Mouse (Mus musculus): ENCODE measurements around the gene Mark1. TPM values are rescaled to one million over a fixed set of nuclear protein-coding genes. Genes with fewer than 3 reads are reported as not detected.

The Mark1 gene
- 1.5 and 1.8 TPM in 2 replicates for polyA plus RNA-seq (2015; fragmentation: Nextera tagmentation; extraction: Ambion mirVana)

- H3K4me3 ChIP-seq (replicated peaks; ENCODE audit: low read length): peak within 1 kb of the TSS; percentile 83
- no peaks in the 10 kb centered on the region for H3K27me3 ChIP-seq (ENCODE audit: control insufficient read depth, insufficient read depth, low read length)
- peak; percentile 70; the same call in 1 of the 2 replicates for ATAC-seq (ENCODE audit: insufficient read depth, low FRiP score)
- no peaks in the 10 kb centered on the region for H3K9me3 ChIP-seq (replicated peaks; ENCODE audit: control insufficient read depth, low read length)
- peak within 1 kb of the TSS; percentile 83 for H3K4me2 ChIP-seq (ENCODE audit: low read depth, low read length)
- peaks cover 7% of the 10 kb centered on the region for H3K4me1 ChIP-seq (ENCODE audit: control insufficient read depth, insufficient read depth, low read length)
- H3K9ac ChIP-seq (ENCODE audit: low read length): peak within 1 kb of the TSS; percentile 93
- under 1% methylated on average over 71 of the region's 88 CpGs for WGBS
- H3K36me3 ChIP-seq (ENCODE audit: control insufficient read depth, insufficient read depth, low read length): no peaks in the 10 kb centered on the region
- peak within 1 kb of the TSS; percentile 26 for H3K27ac ChIP-seq (ENCODE audit: low read length)
Measured at GRCm38 (mm10) chr1:184999071-184999750, at the start of gene Mark1. Mark1 (minus strand) TSS chr1:184999570.

GRCm38 (mm10) chr1:185047516-185048247, 48.3 kb upstream of the Mark1 start:
- no peak overlapping the region for H3K4me3 ChIP-seq (replicated peaks; ENCODE audit: low read length)
- H3K4me2 ChIP-seq (ENCODE audit: low read depth, low read length): no peak overlapping the region
- H3K27ac ChIP-seq (ENCODE audit: low read length): no peak overlapping the region
- no peak overlapping the region for H3K9ac ChIP-seq (ENCODE audit: low read length)
- H3K27me3 ChIP-seq (ENCODE audit: control insufficient read depth, insufficient read depth, low read length): no peaks in the 10 kb centered on the region
- H3K36me3 ChIP-seq (ENCODE audit: control insufficient read depth, insufficient read depth, low read length): no peaks in the 10 kb centered on the region
- no peak; the same call in 1 of the 2 replicates for ATAC-seq (ENCODE audit: insufficient read depth, low FRiP score)
- WGBS: 49% methylated on average over 12 of the region's 12 CpGs
- H3K9me3 ChIP-seq (replicated peaks; ENCODE audit: control insufficient read depth, low read length): no peaks in the 10 kb centered on the region; the same call in 1 of the 2 replicates
- H3K4me1 ChIP-seq (ENCODE audit: control insufficient read depth, insufficient read depth, low read length): no peaks in the 10 kb centered on the region

GRCm38 (mm10) chr1:185046513-185046912, 47.1 kb upstream of the Mark1 start:
- Histone ChIP-seq H3K9me3 (replicated peaks; ENCODE audit: control insufficient read depth, low read length) (no peaks in the 10 kb centered on the region; the same call in 1 of the 2 replicates), H3K27ac (ENCODE audit: low read length) (no peak overlapping the region), H3K36me3 (ENCODE audit: control insufficient read depth, insufficient read depth, low read length) (no peaks in the 10 kb centered on the region), H3K9ac (ENCODE audit: low read length) (no peak overlapping the region), H3K4me3 (replicated peaks; ENCODE audit: low read length) (no peak overlapping the region), H3K4me1 (ENCODE audit: control insufficient read depth, insufficient read depth, low read length) (no peaks in the 10 kb centered on the region), H3K27me3 (ENCODE audit: control insufficient read depth, insufficient read depth, low read length) (no peaks in the 10 kb centered on the region), H3K4me2 (ENCODE audit: low read depth, low read length) (no peak overlapping the region)
- 81% methylated on average over 8 of the region's 8 CpGs for WGBS
- no peak for ATAC-seq (ENCODE audit: insufficient read depth, low FRiP score)

- no peak overlapping the region for H3K27ac ChIP-seq (ENCODE audit: low read length)
- no peaks in the 10 kb centered on the region for H3K9me3 ChIP-seq (replicated peaks; ENCODE audit: control insufficient read depth, low read length)
- H3K36me3 ChIP-seq (ENCODE audit: control insufficient read depth, insufficient read depth, low read length): no peaks in the 10 kb centered on the region
- H3K4me2 ChIP-seq (ENCODE audit: low read depth, low read length): no peak overlapping the region
- no peaks in the 10 kb centered on the region for H3K4me1 ChIP-seq (ENCODE audit: control insufficient read depth, insufficient read depth, low read length)
- no peak overlapping the region for H3K9ac ChIP-seq (ENCODE audit: low read length)
- ATAC-seq (ENCODE audit: insufficient read depth, low FRiP score): no peak
- no peak overlapping the region for H3K4me3 ChIP-seq (replicated peaks; ENCODE audit: low read length)
- H3K27me3 ChIP-seq (ENCODE audit: control insufficient read depth, insufficient read depth, low read length): no peaks in the 10 kb centered on the region
- WGBS: 61% methylated on average over 7 of the region's 7 CpGs
Measured at GRCm38 (mm10) chr1:185038183-185038686, 38.9 kb upstream of the Mark1 start.

GRCm38 (mm10) chr1:185030565-185030964, 31.2 kb upstream of the Mark1 start:
- Histone ChIP-seq H3K4me3 (replicated peaks; ENCODE audit: low read length) (no peak overlapping the region), H3K9me3 (replicated peaks; ENCODE audit: control insufficient read depth, low read length) (no peaks in the 10 kb centered on the region), H3K9ac (ENCODE audit: low read length) (no peak overlapping the region), H3K36me3 (ENCODE audit: control insufficient read depth, insufficient read depth, low read length) (no peaks in the 10 kb centered on the region), H3K27me3 (ENCODE audit: control insufficient read depth, insufficient read depth, low read length) (no peaks in the 10 kb centered on the region), H3K4me2 (ENCODE audit: low read depth, low read length) (no peak overlapping the region), H3K27ac (ENCODE audit: low read length) (no peak overlapping the region), H3K4me1 (ENCODE audit: control insufficient read depth, insufficient read depth, low read length) (no peaks in the 10 kb centered on the region)
- no peak for ATAC-seq (ENCODE audit: insufficient read depth, low FRiP score)
- 83% methylated on average over 10 of the region's 10 CpGs for WGBS

- H3K4me3 ChIP-seq (replicated peaks; ENCODE audit: low read length): no peak overlapping the region
- H3K4me1 ChIP-seq (ENCODE audit: control insufficient read depth, insufficient read depth, low read length): no peaks in the 10 kb centered on the region
- no peaks in the 10 kb centered on the region for H3K36me3 ChIP-seq (ENCODE audit: control insufficient read depth, insufficient read depth, low read length)
- no peak overlapping the region for H3K9ac ChIP-seq (ENCODE audit: low read length)
- H3K27ac ChIP-seq (ENCODE audit: low read length): no peak overlapping the region
- no peak for ATAC-seq (ENCODE audit: insufficient read depth, low FRiP score)
- 73% methylated on average over 13 of the region's 13 CpGs for WGBS
- no peaks in the 10 kb centered on the region for H3K9me3 ChIP-seq (replicated peaks; ENCODE audit: control insufficient read depth, low read length)
- no peaks in the 10 kb centered on the region for H3K27me3 ChIP-seq (ENCODE audit: control insufficient read depth, insufficient read depth, low read length)
- no peak overlapping the region for H3K4me2 ChIP-seq (ENCODE audit: low read depth, low read length)
Measured at GRCm38 (mm10) chr1:185020429-185021168, 21.2 kb upstream of the Mark1 start.

GRCm38 (mm10) chr1:185012566-185012965, 13.2 kb upstream of the Mark1 start:
- Histone ChIP-seq H3K4me3 (replicated peaks; ENCODE audit: low read length) (no peak overlapping the region), H3K4me1 (ENCODE audit: control insufficient read depth, insufficient read depth, low read length) (no peaks in the 10 kb centered on the region), H3K27me3 (ENCODE audit: control insufficient read depth, insufficient read depth, low read length) (no peaks in the 10 kb centered on the region), H3K9ac (ENCODE audit: low read length) (no peak overlapping the region), H3K4me2 (ENCODE audit: low read depth, low read length) (no peak overlapping the region), H3K36me3 (ENCODE audit: control insufficient read depth, insufficient read depth, low read length) (no peaks in the 10 kb centered on the region), H3K27ac (ENCODE audit: low read length) (no peak overlapping the region), H3K9me3 (replicated peaks; ENCODE audit: control insufficient read depth, low read length) (no peaks in the 10 kb centered on the region)
- WGBS: 81% methylated on average over 3 of the region's 3 CpGs
- ATAC-seq (ENCODE audit: insufficient read depth, low FRiP score): no peak

GRCm38 (mm10) chr1:185007066-185007465, 7.7 kb upstream of the Mark1 start:
- H3K27me3 ChIP-seq (ENCODE audit: control insufficient read depth, insufficient read depth, low read length): no peaks in the 10 kb centered on the region
- H3K9me3 ChIP-seq (replicated peaks; ENCODE audit: control insufficient read depth, low read length): no peaks in the 10 kb centered on the region
- H3K9ac ChIP-seq (ENCODE audit: low read length): no peak overlapping the region
- H3K27ac ChIP-seq (ENCODE audit: low read length): no peak overlapping the region
- no peaks in the 10 kb centered on the region for H3K4me1 ChIP-seq (ENCODE audit: control insufficient read depth, insufficient read depth, low read length)
- no peak for ATAC-seq (ENCODE audit: insufficient read depth, low FRiP score)
- H3K36me3 ChIP-seq (ENCODE audit: control insufficient read depth, insufficient read depth, low read length): no peaks in the 10 kb centered on the region
- 56% methylated on average over 5 of the region's 5 CpGs for WGBS
- H3K4me3 ChIP-seq (replicated peaks; ENCODE audit: low read length): no peak overlapping the region
- no peak overlapping the region for H3K4me2 ChIP-seq (ENCODE audit: low read depth, low read length)
